Mouse (Mus musculus) testis, adult 2 months (tissue): ENCODE results near the gene Cbx4. TPM values are rescaled to one million over a fixed set of nuclear protein-coding genes. Genes with fewer than 3 reads are reported as not detected.

Experiments
- H3K27ac ChIP-seq: fragments of 200-500 bp; 2 replicates; pipeline ENCODE4 v1.5.1; 2012; ENCODE audit warnings: low read depth, low read length; ENCODE audit not compliant: control insufficient read depth, insufficient read depth
- H3K27me3 ChIP-seq: fragments of 200-500 bp; 2 replicates; pipeline ENCODE4 v1.6.1; 2012; ENCODE audit warnings: mild to moderate bottlenecking, low read length, moderate library complexity; ENCODE audit not compliant: control insufficient read depth, insufficient read depth
- H3K36me3 ChIP-seq: fragments of 200-500 bp; 2 replicates; pipeline ENCODE4 v1.6.1; 2012; ENCODE audit warnings: mild to moderate bottlenecking, low read length; ENCODE audit not compliant: control insufficient read depth, insufficient read depth
- H3K4me1 ChIP-seq: fragments of 200-500 bp; 2 replicates; pipeline ENCODE4 v1.6.1; 2012; ENCODE audit warnings: low read length; ENCODE audit not compliant: control insufficient read depth, insufficient read depth
- H3K4me3 ChIP-seq: fragments of 200-500 bp; 2 replicates; pipeline ENCODE4 v1.5.1; 2012; ENCODE audit warnings: low read depth, mild to moderate bottlenecking, low read length, moderate library complexity, mixed read lengths; ENCODE audit not compliant: control insufficient read depth
- CTCF ChIP-seq: fragments of 200-500 bp; IDR thresholded peaks from 2 replicates; pipeline ENCODE4 v1.5.1; 2012; ENCODE audit warnings: low read depth, mild to moderate bottlenecking, inconsistent platforms, low read length, moderate library complexity; ENCODE audit not compliant: control insufficient read depth, insufficient read depth, insufficient replicate concordance
- POLR2A ChIP-seq: fragments of 200-500 bp; IDR thresholded peaks from 2 replicates; pipeline ENCODE4 v1.6.1; 2012; ENCODE audit warnings: low read depth, mild to moderate bottlenecking, inconsistent platforms, low read length, moderate library complexity; ENCODE audit not compliant: control insufficient read depth
- polyA plus RNA-seq: library from polyadenylated mRNA; depleted of rRNA; stranded (reverse); fragments of >200 nt; gene quantifications from 2 replicates; pipeline ENCODE4 v1.2.3, GENCODE M21; 2012

Cbx4 gene
- polyA plus RNA-seq, 1 experiment, result 3.3 TPM

DNA sequence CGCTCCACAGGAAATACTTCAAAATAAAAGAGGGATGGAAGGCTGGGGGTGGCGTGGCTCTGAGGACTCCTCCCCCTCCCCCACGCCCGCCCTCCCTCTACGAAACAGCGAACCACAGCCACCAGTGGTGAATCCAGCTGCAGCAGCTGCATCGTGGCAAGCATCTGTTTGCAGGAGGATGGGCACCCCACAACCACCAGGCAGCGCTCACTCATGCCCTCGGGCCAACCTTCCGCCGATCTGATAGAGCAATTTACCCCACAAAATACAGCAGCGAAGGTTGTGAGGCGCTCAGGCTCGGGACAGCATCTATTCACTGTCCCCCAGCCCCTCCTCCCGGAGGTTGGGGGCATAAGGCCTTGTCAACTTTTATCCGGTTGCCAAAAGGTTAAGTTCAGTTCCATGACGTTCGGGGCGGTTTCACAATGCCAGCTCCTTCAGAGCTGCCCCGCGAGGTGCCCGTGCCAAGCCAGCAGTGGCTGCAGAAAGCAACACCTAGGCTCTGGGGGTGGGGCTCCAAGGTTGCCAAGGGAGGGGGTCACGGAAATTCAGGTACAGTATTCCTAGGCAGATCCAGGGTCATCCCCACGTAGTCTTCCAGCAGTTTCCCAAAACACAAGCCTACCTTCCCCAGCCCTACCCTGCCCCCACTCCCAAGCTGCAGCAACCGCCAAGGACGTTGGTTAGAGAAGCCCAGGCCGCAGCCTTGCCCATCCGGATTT, 2.1 kb downstream of the Cbx4 start:
- Histone ChIP-seq H3K27ac (no peak overlapping the region), H3K27me3 (no peaks in the 10 kb centered on the region; the same call in 1 of the 2 replicates), H3K4me1 (peaks cover 53% of the 10 kb centered on the region), H3K4me3 (no peak overlapping the region), H3K36me3 (no peaks in the 10 kb centered on the region)
- TF ChIP-seq POLR2A (no peak), CTCF (no peak)

DNA sequence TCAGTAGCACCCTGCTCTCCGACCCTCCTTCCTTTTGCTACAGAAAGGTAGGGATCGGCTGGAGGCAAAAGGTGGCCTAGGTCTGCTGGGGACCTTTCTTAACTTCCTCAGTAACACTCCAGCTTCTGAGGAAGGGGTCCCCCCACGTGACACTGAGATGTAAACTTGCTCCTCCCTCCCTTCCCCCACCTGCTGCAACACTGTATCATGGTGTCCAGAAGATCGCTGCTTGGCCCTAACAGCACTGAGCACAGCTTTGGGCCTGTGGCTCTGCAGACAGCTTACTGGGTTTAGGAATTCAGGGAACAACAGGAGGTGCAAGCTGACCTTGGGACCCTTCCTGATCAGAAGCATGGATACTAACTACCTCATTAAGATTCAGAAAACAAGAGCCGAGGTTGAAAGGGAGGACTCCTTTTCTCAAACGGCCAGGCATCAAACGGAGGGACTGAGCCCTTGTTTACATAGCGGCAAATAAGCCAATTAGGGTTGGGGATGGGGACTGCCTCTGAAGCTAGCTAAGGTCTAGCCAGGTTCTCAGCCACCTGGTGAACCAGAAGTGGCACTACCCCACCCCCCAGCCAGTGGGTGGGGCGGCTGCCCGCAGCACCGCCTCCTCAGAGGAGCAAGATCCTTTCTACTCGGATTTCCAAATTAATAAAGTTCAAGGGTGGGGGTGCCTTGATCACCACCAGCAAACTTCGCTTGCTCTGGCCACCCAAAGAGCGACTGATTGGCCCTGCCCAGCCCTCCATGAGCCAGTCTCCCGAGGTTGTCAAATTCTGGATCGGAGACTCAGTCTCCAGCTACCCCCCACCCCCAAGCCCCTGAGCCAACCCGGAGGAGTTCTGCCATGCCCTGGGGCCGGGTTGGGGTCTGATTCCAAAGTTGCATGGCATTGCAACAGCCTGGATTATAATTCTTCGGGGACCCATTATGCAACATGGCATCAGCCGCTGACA, 3.1 kb downstream of the Cbx4 start:
- H3K27ac ChIP-seq, result no peak overlapping the region
- no peak for TF ChIP-seq CTCF
- no peak for TF ChIP-seq POLR2A
- H3K4me1 ChIP-seq, result peaks cover 50% of the 10 kb centered on the region
- H3K27me3 ChIP-seq, result no peaks in the 10 kb centered on the region; the same call in 1 of the 2 replicates
- H3K4me3 ChIP-seq, result no peak overlapping the region
- H3K36me3 ChIP-seq, result no peaks in the 10 kb centered on the region

GRCm38 (mm10) chr11:119081839-119082637, 4.0 kb downstream of the Cbx4 start:
- Histone ChIP-seq H3K4me3 (no peak overlapping the region), H3K4me1 (peaks cover 43% of the 10 kb centered on the region)

DNA sequence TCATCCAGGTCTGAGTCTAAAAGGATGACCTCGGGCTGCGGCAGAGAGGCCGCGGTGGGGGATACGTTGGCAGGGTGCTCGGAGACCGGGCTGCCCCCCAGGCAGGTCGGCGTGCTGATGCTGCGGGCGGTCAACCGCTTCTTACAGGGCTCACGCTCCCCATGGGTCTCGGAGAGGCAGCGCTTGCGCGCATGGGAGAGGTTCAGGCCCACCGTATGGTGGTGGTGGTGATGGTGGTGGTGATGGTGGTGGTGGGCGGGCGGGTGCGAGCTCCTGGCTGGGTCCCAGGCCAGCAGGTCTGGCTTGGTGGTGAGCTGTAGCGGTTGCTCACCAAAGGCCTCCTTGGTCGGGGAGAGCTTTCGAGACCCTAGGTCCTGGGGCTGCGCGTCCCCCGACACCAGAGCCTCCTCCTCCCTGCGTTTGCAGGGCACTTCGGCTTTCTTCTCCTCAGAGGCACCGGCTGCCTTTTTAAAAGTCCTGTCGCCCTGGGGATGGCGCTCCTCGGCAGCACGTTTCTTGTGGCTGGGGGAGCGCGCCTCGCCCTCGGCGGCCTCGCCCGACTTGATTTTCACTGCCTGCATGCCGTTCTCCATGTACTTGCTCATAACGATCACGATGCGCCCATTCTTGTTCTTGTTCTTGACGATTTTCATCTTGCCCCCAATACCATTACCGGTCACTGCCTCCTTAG, 4.7 kb downstream of the Cbx4 start:
- no peak for TF ChIP-seq CTCF
- TF ChIP-seq POLR2A, result no peak
- H3K27ac ChIP-seq, result no peak overlapping the region
- peaks cover 38% of the 10 kb centered on the region for H3K4me1 ChIP-seq

More at GRCm38 (mm10) chr11:119081839-119082637, 4.0 kb downstream of the Cbx4 start:
- no peaks in the 10 kb centered on the region for H3K36me3 ChIP-seq
- H3K27ac ChIP-seq, result no peak overlapping the region
- no peaks in the 10 kb centered on the region; the same call in 1 of the 2 replicates for H3K27me3 ChIP-seq
- TF ChIP-seq CTCF, result peak; percentile 33; the same call in 1 of the 2 replicates
- TF ChIP-seq POLR2A, result no peak

DNA sequence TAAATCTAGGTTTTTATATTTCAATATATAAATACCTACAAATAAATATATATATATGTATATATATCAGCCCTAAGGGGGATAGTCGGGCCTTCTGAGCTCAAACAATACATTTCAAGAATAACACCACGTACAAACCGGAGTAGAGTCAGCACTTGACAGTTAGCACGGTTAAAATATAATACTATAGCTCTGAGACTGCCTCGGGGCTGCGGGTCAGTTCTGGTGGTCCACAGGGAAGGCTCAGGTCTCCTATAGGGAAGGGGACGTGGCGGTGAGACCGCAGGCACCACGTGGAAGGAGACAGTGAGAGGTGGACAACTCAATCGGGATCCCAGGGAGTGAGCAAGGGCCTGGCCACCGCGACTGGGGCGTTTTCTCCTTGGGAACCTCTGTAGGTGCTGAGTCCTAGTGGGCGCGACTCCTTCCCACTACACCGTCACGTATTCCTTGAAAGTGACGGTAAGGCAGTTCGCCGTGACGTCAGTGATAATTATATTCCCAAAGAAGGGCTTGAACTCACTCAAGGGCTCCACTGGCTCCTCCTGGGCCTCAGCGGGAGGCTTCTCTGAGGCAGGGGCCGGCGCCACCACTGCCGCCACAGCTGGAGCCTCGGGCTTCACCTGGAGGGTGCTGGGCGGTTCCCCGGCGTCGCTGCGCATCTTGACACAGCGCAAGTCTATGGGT, 5.4 kb downstream of the Cbx4 start:
- Histone ChIP-seq H3K27me3 (no peaks in the 10 kb centered on the region; the same call in 1 of the 2 replicates), H3K27ac (no peak overlapping the region), H3K36me3 (no peaks in the 10 kb centered on the region), H3K4me1 (peaks cover 38% of the 10 kb centered on the region), H3K4me3 (no peak overlapping the region)
- TF ChIP-seq POLR2A (no peak), CTCF (no peak)

More for the DNA sequence above, 4.7 kb downstream of the Cbx4 start:
- Histone ChIP-seq H3K4me3 (no peak overlapping the region), H3K36me3 (no peaks in the 10 kb centered on the region), H3K27me3 (no peaks in the 10 kb centered on the region; the same call in 1 of the 2 replicates)

DNA sequence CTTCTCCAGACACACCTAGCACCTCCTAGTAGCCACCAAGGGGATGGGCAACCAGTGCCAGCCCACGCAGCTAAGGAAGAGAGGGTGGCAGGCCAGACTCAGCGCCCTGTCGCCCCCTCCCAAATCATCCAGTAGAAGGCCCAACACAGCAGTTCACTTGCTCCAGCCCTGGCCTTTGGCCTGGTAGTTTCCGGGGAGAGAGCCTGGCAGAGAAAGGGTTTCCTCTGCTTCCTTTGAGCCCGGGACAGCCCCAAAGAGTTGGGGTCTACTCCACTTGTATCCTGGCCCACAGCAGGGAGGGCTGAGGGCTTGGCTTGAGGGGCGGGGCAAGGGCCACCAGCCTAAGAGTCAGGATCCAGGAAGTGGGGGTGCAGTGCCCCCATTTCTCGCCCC, 6.6 kb downstream of the Cbx4 start:
- Histone ChIP-seq H3K27ac (no peak overlapping the region), H3K36me3 (no peaks in the 10 kb centered on the region), H3K4me3 (no peak overlapping the region), H3K27me3 (no peaks in the 10 kb centered on the region; the same call in 1 of the 2 replicates), H3K4me1 (peaks cover 36% of the 10 kb centered on the region)
- no peak for TF ChIP-seq CTCF
- no peak for TF ChIP-seq POLR2A
